Mouse (Mus musculus): ENCODE measurements around the gene Aup1. TPM values are rescaled to one million over a fixed set of nuclear protein-coding genes. Genes with fewer than 3 reads are reported as not detected.

The Aup1 gene
- polyA plus RNA-seq, 1 experiment from 2014 or later: 194 TPM

- Histone ChIP-seq H3K4me3 (replicated peaks; ENCODE audit: low read depth, low read length) (no peak overlapping the region), H3K27ac (no peak overlapping the region), H3K9me3 (replicated peaks; ENCODE audit: low read length) (no peaks in the 10 kb centered on the region), H3K9ac (ENCODE audit: low read depth, low read length) (no peak overlapping the region), H3K4me1 (replicated peaks; ENCODE audit: insufficient read depth, low read length) (no peaks in the 10 kb centered on the region), H3K27me3 (ENCODE audit: insufficient read depth, low read length) (no peaks in the 10 kb centered on the region), H3K4me2 (ENCODE audit: low read length) (no peak overlapping the region), H3K36me3 (ENCODE audit: insufficient read depth, low read length) (no peaks in the 10 kb centered on the region)
- ATAC-seq (replicated peaks; ENCODE audit: low FRiP score, low read depth): no peak
- no peak for DNase-seq (ENCODE audit: low spot score)
- 80% methylated on average over 7 of the region's 7 CpGs for WGBS
- TF ChIP-seq CTCF (IDR thresholded peaks at IDR 0.05; ENCODE audit: low read depth): no peak
Observed at GRCm38 (mm10) chr6:83011255-83011654, 43.1 kb upstream of the Aup1 start.

- Histone ChIP-seq H3K4me3 (replicated peaks; ENCODE audit: low read depth, low read length) (no peak overlapping the region), H3K27ac (no peak overlapping the region), H3K9me3 (replicated peaks; ENCODE audit: low read length) (no peaks in the 10 kb centered on the region), H3K9ac (ENCODE audit: low read depth, low read length) (no peak overlapping the region), H3K4me1 (replicated peaks; ENCODE audit: insufficient read depth, low read length) (no peaks in the 10 kb centered on the region), H3K36me3 (ENCODE audit: insufficient read depth, low read length) (no peaks in the 10 kb centered on the region), H3K4me2 (ENCODE audit: low read length) (no peak overlapping the region), H3K27me3 (ENCODE audit: insufficient read depth, low read length) (no peaks in the 10 kb centered on the region)
- no peak for ATAC-seq (replicated peaks; ENCODE audit: low FRiP score, low read depth)
- no peak for TF ChIP-seq CTCF (IDR thresholded peaks at IDR 0.05; ENCODE audit: low read depth)
- WGBS: 78% methylated on average over 6 of the region's 6 CpGs
- no peak for DNase-seq (ENCODE audit: low spot score)
Observed at GRCm38 (mm10) chr6:83011756-83012155, 42.6 kb upstream of the Aup1 start.

GRCm38 (mm10) chr6:83013444-83013843, 40.9 kb upstream of the Aup1 start:
- no peak overlapping the region for H3K27ac ChIP-seq
- no peaks in the 10 kb centered on the region for H3K36me3 ChIP-seq (ENCODE audit: insufficient read depth, low read length)
- DNase-seq (ENCODE audit: low spot score) (no peak), ATAC-seq (replicated peaks; ENCODE audit: low FRiP score, low read depth) (no peak)
- TF ChIP-seq CTCF (IDR thresholded peaks at IDR 0.05; ENCODE audit: low read depth): no peak
- H3K27me3 ChIP-seq (ENCODE audit: insufficient read depth, low read length): no peaks in the 10 kb centered on the region
- no peaks in the 10 kb centered on the region for H3K9me3 ChIP-seq (replicated peaks; ENCODE audit: low read length)
- H3K4me2 ChIP-seq (ENCODE audit: low read length): no peak overlapping the region
- no peaks in the 10 kb centered on the region for H3K4me1 ChIP-seq (replicated peaks; ENCODE audit: insufficient read depth, low read length)
- H3K4me3 ChIP-seq (replicated peaks; ENCODE audit: low read depth, low read length): no peak overlapping the region
- WGBS: 46% methylated on average over 5 of the region's 5 CpGs
- no peak overlapping the region for H3K9ac ChIP-seq (ENCODE audit: low read depth, low read length)

GRCm38 (mm10) chr6:83014482-83015466, 39.5 kb upstream of the Aup1 start:
- no peak overlapping the region for H3K4me3 ChIP-seq (replicated peaks; ENCODE audit: low read depth, low read length)
- DNase-seq (ENCODE audit: low spot score) (no peak), ATAC-seq (replicated peaks; ENCODE audit: low FRiP score, low read depth) (no peak)
- H3K36me3 ChIP-seq (ENCODE audit: insufficient read depth, low read length): no peaks in the 10 kb centered on the region
- no peak for TF ChIP-seq CTCF (IDR thresholded peaks at IDR 0.05; ENCODE audit: low read depth)
- no peak overlapping the region for H3K4me2 ChIP-seq (ENCODE audit: low read length)
- H3K9me3 ChIP-seq (replicated peaks; ENCODE audit: low read length): no peaks in the 10 kb centered on the region
- no peaks in the 10 kb centered on the region for H3K4me1 ChIP-seq (replicated peaks; ENCODE audit: insufficient read depth, low read length)
- H3K27me3 ChIP-seq (ENCODE audit: insufficient read depth, low read length): no peaks in the 10 kb centered on the region
- 67% methylated on average over 12 of the region's 12 CpGs for WGBS
- no peak overlapping the region for H3K9ac ChIP-seq (ENCODE audit: low read depth, low read length)
- no peak overlapping the region for H3K27ac ChIP-seq

- no peak overlapping the region for H3K9ac ChIP-seq (ENCODE audit: low read depth, low read length)
- no peak overlapping the region for H3K4me3 ChIP-seq (replicated peaks; ENCODE audit: low read depth, low read length)
- WGBS: 92% methylated on average over 2 of the region's 2 CpGs
- H3K4me1 ChIP-seq (replicated peaks; ENCODE audit: insufficient read depth, low read length): no peaks in the 10 kb centered on the region
- no peaks in the 10 kb centered on the region for H3K36me3 ChIP-seq (ENCODE audit: insufficient read depth, low read length)
- no peaks in the 10 kb centered on the region for H3K27me3 ChIP-seq (ENCODE audit: insufficient read depth, low read length)
- no peaks in the 10 kb centered on the region for H3K9me3 ChIP-seq (replicated peaks; ENCODE audit: low read length)
- no peak for TF ChIP-seq CTCF (IDR thresholded peaks at IDR 0.05; ENCODE audit: low read depth)
- no peak overlapping the region for H3K4me2 ChIP-seq (ENCODE audit: low read length)
- ATAC-seq (replicated peaks; ENCODE audit: low FRiP score, low read depth) (no peak), DNase-seq (ENCODE audit: low spot score) (no peak)
- no peak overlapping the region for H3K27ac ChIP-seq
Observed at GRCm38 (mm10) chr6:83015749-83016148, 38.6 kb upstream of the Aup1 start.

- Histone ChIP-seq H3K4me1 (replicated peaks; ENCODE audit: insufficient read depth, low read length) (no peaks in the 10 kb centered on the region), H3K27ac (peak overlapping the region; percentile 65), H3K27me3 (ENCODE audit: insufficient read depth, low read length) (no peaks in the 10 kb centered on the region), H3K36me3 (ENCODE audit: insufficient read depth, low read length) (no peaks in the 10 kb centered on the region), H3K9ac (ENCODE audit: low read depth, low read length) (no peak overlapping the region), H3K4me2 (ENCODE audit: low read length) (no peak overlapping the region), H3K9me3 (replicated peaks; ENCODE audit: low read length) (no peaks in the 10 kb centered on the region), H3K4me3 (replicated peaks; ENCODE audit: low read depth, low read length) (no peak overlapping the region)
- TF ChIP-seq CTCF (IDR thresholded peaks at IDR 0.05; ENCODE audit: low read depth): no peak
- DNase-seq (ENCODE audit: low spot score) (peak; percentile 81), ATAC-seq (replicated peaks; ENCODE audit: low FRiP score, low read depth) (peak; percentile 61; the same call in 1 of the 2 replicates)
- 31% methylated on average over 3 of the region's 3 CpGs for WGBS
Observed at GRCm38 (mm10) chr6:83017190-83017589, 37.1 kb upstream of the Aup1 start.
